Mouse (Mus musculus) gastrocnemius, postnatal 36 days (tissue): ENCODE data around the gene Isl1. TPM values are rescaled to one million over a fixed set of nuclear protein-coding genes. Genes with fewer than 3 reads are reported as not detected.

Source experiments
- DNase-seq, 2 experiments: peaks; one replicate each; pipeline ENCODE4 v3.0.0; 2022
- intact Hi-C: fragments of 180-260 bp; cut with DNase I; formaldehyde crosslinking; loops from one replicate; pipeline ENCODE4 v1.15.1; 2025
- long read RNA-seq, 2 experiments: library from polyadenylated mRNA; stranded (forward); transcript quantifications; one replicate each; pipeline ENCODE4 v2.0.0; 2021
- total RNA-seq, 2 experiments: library from RNA; stranded (reverse); gene quantifications; 2 replicates each; pipeline ENCODE4 v1.2.3; 2021

Gene Isl1
- total RNA-seq, result under 1 TPM; 0.10 to 0.41 TPM
- long read RNA-seq, experiment 1, result 0 reads
- long read RNA-seq, experiment 2, partial matches to known transcripts, result 0 of 1 reads
- long read RNA-seq, experiment 2, other reads (novel, unspliced or antisense), result 0 of 1 reads

DNA sequence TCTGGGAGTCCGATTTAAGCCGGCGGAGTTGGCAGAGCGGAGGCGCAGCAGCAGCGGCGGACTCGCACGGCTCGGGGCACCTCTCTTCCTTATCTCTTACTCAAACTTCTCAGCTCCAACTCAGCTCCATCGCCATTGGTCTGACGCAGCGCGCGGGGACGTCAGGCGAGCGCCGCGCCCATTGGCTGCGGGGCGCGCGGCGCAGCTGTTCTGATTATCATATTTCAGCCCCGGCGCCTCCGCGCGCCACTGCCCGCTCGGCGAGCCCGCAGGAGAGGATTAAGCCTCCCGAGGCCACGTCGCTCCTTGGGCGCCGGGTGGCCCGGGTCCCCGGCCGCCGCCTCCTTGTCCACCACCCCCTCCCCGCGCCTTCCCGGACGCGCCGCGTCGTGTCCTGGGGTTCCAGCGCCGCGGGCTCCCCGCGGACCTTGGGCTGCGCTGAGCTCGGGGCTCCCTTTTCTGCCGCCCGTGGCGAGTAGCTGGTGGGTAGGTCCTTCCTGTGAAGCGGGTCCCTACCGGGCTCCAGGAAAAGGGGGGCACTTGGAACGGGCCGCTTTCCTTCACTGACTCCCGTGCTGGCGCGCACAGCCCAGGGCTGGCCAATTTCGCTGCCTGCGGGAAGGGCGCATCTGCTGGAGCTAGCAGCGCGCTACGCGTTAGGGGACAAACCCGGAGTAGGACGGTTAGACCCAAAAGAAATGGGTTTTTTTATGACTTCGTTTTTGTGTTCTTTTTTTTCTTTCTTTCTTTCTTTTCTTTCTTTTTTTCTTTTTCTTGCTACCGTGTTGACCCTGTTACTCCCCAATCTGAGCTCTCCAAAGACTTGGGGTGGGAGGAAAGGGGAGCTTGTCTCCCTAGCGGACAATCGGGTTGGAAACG, at the start of gene Isl1:
Gene Isl1 (minus strand): TSS at position 106 of the 879 bp plus-strand sequence.
- DNase-seq, result peak; percentile 29 to 66
- intact Hi-C loops, result no loop called here

DNA sequence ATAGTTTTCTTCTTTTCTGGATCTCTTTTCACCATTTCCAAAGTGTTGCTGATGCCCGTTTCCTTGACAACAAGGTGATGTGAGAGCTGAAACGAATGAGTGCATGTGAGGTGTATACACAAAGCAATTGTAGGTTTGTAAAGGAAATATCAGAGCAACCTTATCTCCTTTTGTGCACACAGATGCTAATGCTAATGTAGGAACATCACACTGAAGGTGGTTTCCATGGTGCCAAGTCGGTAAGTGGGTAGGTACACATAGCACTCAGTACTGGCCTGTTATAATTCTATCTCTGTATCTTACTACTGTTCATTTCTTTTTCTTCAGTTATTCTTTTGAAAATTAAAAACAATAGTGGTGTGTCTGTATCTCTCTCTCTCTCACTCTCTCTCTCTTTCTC, 26.3 kb upstream of the Isl1 start:
- no peak for DNase-seq
- intact Hi-C loops, result no loop called here

- no peak for DNase-seq
- intact Hi-C loops, result no loop called here
Observed at GRCm38 (mm10) chr13:116313636-116314530, 4.4 kb upstream of the Isl1 start.

- no peak for DNase-seq
- intact Hi-C loops, result no loop called here
Observed at GRCm38 (mm10) chr13:116311871-116312720, 2.6 kb upstream of the Isl1 start.

GRCm38 (mm10) chr13:116311011-116311410, 1.5 kb upstream of the Isl1 start:
- intact Hi-C loops, result no loop called here
- no peak for DNase-seq

- intact Hi-C loops, result no loop called here
- no peak for DNase-seq
Observed at GRCm38 (mm10) chr13:116310463-116310765, 925 bp upstream of the Isl1 start.

- no peak for DNase-seq
- intact Hi-C loops, result no loop called here
Observed at GRCm38 (mm10) chr13:116308933-116309583, 431 bp downstream of the Isl1 start.

- DNase-seq, result no peak
- intact Hi-C loops, result no loop called here
Observed at GRCm38 (mm10) chr13:116308121-116308932, 1.2 kb downstream of the Isl1 start.

- intact Hi-C loops, result no loop called here
- no peak for DNase-seq
Observed at GRCm38 (mm10) chr13:116306591-116306990, 2.9 kb downstream of the Isl1 start.

DNA sequence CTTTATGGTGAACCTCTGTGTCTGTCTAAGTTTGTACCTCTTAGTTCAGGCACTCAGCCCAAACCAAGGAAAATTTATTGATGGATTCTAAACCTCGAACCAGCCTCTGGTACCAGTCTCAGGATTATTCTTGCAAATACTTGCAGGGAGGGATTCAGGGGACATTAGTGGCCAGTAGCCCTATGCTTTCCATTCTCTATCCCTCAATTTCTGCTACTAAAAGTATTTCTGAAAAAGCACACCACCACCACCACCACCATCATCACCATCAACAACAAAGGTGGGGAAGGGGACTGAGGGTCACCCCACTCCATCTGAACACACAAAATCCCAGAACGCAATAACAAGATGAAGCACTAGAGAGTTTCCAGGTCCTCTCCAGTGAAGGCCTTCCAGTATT, 3.8 kb downstream of the Isl1 start:
- intact Hi-C loops, result no loop called here

DNA sequence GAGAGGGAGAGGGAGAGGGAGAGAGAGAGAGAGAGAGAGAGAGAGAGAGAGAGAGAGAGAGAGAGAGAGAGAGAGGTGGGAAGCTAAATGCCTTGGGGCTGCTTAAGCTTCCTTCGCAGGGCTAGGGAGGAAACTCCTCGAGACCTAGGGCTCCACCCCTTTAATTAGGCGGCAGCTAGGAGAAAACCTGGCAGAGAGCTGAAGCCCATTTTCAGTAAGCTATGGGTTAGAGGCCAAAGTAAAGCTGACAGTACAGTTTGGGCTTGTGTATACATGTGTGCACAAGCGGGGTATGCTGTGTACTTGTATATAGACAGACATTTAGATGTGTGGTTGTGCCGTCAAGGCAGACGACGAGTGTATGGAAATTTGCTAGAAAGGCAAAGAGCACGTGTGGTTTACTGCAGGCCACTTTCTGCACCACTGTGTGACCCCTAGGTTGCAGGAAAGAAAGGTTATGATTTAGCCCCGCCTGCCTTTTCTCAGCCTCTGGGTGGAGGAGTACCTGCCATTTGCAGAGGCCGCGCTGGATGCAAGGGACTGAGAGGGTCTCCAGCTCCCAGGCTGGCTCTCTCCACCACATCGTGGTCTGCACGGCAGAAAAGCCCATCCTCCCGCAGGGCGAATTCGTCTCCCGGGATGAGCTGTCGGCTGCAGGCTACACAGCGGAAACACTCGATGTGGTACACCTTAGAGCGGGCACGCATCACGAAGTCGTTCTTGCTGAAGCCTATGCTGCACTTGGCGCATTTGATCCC, 4.6 kb downstream of the Isl1 start:
- DNase-seq, result no peak
- intact Hi-C loops, result no loop called here

More for the DNA sequence above, 3.8 kb downstream of the Isl1 start:
- DNase-seq, result no peak

DNA sequence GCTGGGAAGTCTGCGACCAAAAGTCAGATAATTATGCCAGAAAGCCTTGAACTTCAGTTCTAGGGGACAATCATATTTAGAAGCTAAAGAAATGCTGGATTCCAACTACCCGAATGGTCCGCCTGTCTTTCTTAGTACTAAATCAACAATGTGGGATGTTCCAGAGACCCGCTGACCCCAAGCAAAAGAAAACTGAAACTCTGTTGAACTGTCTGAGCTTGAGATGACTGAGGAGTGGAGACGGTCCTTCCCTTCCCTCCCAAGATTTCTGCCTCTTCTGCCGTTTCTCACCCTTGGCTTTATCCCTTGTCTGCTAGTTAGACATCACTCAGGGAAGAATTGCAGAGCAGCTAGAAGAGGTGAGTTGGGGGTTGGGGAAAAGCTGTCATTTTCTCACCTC, 5.7 kb downstream of the Isl1 start:
- DNase-seq, result no peak
- intact Hi-C loops, result no loop called here

- intact Hi-C loops, result no loop called here
Observed at GRCm38 (mm10) chr13:116302861-116303260, 6.6 kb downstream of the Isl1 start.

DNA sequence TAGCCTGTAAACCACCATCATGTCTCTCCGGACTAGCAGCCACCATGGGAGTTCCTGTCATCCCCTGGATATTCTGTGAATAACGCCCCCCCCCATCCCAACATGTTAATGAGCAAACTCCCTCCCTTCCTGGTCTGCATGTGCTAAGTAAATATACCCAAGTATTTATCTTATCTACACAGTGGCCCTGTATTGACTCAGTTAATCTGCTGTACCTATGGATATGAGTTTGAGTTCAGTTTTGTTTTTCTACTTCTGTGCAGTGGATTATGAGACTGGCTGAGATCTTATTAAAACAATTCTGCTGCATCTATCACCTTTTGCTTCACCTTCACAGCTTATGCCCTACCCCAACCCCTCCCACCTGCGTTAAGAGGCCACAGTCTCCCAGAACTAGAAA, 7.8 kb downstream of the Isl1 start:
- DNase-seq, result no peak
- intact Hi-C loops, result no loop called here

More at GRCm38 (mm10) chr13:116302861-116303260, 6.6 kb downstream of the Isl1 start:
- no peak for DNase-seq

- intact Hi-C loops, result no loop called here
- no peak for DNase-seq
Observed at GRCm38 (mm10) chr13:116299241-116299640, 10.2 kb downstream of the Isl1 start.

DNA sequence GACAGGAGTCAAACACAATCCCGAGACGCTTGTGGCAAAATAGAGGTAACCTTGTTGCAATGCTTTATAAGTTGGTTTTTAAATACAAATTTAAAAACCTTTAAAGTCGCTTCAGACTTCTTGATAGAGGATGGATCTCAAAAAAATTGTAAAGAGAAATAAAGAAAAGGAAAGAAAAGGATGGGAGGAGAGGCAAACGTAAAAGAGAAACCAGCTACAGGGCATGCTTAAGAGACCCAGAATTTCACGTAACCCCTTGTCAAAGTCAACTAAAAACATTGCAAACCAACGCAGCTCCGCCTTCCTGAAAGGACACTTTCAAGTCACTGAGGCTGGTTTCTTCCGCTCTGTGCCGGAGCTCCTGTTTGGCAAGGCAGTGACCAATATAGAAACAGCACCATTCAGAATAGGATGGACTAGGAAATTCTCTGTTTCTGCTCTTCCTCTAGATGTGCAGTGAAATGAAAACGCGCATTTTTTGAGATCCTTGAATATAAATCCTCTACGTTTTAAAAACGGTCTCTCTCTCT, 10.8 kb downstream of the Isl1 start:
- intact Hi-C loops, result no loop called here
- DNase-seq, result no peak

- DNase-seq, result no peak
- intact Hi-C loops, result no loop called here
Observed at GRCm38 (mm10) chr13:116298001-116298400, 11.5 kb downstream of the Isl1 start.
